Mouse (Mus musculus) left cerebral cortex, postnatal 36 days (tissue): ENCODE results near the gene Dcaf4. TPM values are rescaled to one million over a fixed set of nuclear protein-coding genes. Genes with fewer than 3 reads are reported as not detected.

ENCODE experiments used
- DNase-seq, 2 experiments: peaks; one replicate each; pipeline ENCODE4 v3.0.0; 2021 to 2022; ENCODE audit warnings: low spot score in 2 of 2, mixed read lengths in 1 of 2
- intact Hi-C: fragments of 180-260 bp; cut with DNase I; formaldehyde crosslinking; loops from one replicate; pipeline ENCODE4 v1.15.1; 2025
- total RNA-seq, 2 experiments: library from RNA; stranded (reverse); gene quantifications; 2 replicates each; pipeline ENCODE4 v1.2.3; 2021

Dcaf4 gene
- total RNA-seq, 2 experiments from 2014 or later = 28.7 to 32.3 TPM

DNA sequence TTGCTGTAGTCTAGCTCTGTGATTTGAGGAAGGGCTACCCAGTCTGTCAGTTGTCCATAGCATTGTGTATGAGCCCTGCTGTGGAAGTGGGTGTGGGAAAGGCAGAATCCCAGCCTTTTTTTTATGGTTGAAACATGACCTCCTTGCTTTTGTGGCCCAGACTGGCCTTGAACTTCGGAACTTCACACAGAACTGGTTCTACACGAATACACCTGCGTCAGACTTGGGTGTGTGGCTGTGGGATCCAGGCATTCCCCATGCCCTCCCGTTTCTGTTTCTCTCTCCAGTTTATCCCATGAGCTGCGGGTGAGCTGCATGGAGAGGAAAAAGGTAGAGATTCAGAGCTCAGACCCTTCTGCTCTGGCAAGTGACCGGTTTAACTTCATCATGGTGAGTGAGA lies 11.7 kb downstream of the Dcaf4 start:
- DNase-seq = no peak
- intact Hi-C loops = loop anchor here (5.0 kb wide), 1 partner anchor 50 kb away; no protein-coding TSS in a partner anchor

DNA sequence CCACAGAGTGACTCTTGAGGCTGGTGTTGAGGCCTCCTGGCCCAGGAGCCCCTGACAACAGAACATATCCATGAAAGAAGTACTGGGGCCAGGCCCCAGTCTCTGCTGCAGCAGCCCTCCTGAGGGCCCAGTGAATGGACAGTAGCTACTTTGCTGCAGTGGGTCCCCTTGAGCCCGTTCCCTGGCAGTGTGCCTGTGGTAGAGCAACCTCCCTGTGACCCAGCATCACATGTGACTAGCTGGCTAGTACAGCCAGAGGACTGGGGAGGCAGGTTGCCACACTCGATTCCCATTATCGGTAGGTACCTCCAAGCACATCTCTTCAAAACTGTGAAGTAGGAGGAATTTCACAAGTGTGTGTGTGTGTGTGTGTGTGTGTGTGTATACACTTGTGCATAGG lies 12.7 kb downstream of the Dcaf4 start:
- intact Hi-C loops = loop anchor here (5.0 kb wide), 1 partner anchor 49 kb away; no protein-coding TSS in a partner anchor
- DNase-seq = no peak

DNA sequence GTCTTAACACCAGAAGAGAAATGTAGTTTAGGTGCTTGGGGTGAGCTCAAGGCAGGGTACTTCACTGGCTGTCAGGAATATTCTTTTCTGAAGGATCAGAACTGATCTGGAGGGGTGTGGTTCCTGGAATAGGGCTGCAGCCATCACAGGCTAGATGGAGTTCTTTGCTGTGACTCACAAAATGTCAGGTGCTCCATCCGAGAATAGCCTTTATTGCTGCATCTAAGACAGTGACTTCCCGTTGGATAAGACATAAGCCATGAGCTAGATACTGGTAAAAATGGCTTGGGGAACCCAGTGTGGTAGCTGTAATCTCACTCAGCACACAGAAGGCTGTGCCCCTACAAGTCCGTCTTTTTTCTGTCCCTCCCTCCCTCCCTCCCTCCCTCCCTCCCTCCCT lies 13.9 kb downstream of the Dcaf4 start:
- DNase-seq = no peak
- intact Hi-C loops = loop anchor here (5.0 kb wide), 1 partner anchor 48 kb away; no protein-coding TSS in a partner anchor

DNA sequence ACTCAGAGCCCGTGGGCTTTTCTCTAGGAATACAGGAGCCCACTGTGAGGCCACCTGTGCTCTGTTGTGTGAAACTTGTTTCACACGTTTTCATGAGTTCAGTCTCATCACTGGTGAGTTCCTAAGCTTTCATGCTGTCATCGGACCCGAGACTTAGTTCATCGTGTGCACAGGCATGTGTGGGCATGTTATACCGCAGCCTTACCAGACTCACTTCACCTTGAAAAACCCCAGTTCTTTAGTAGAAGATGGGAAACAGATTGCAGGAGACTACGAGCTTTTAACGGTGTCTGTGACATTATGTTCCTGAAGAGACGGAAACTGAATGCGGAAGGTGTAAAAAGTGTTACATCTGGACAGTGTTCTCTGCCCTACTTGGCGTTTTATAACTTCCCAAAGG lies 15.2 kb downstream of the Dcaf4 start:
- intact Hi-C loops = no loop called here
- DNase-seq = no peak

DNA sequence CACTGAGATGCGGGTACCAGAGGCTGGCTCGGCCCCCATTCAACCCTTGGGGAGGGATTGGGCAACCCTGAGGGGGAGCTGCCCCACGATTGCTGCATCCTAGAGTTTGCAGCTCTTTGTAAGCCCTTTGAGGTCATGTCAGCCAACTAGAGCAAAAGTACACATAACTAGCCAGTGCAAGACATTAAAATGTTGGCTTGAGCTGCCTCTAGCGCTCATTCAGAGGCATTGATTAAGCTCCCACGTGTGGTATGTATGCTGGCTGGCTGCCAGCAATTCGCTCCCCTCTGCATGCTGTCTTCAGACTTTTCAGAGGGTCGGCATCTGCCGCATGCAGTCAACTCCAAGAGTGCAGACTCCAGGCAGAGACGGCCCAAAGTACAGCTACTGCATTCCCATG lies 15.8 kb downstream of the Dcaf4 start:
- no peak for DNase-seq
- intact Hi-C loops = no loop called here

DNA sequence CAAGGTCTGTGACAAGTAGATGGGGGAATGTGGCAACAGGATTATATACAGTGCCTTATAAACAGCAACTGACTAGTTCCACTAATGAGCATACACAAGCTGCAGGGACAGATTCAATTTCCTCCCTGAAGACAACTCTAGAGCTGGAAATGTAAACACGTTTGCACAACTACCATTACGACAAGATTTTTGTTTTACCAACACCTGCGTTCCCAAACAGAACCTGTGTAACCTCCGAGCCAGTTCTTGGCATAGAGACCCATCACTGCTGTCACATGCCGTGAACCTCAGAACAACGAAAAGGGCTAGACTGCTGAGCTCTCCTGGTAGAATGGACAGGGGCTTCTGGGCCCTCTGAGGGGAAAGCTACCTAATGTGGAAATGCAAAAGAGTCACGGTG lies 23.7 kb downstream of the Dcaf4 start:
- DNase-seq = no peak
- intact Hi-C loops = no loop called here

DNA sequence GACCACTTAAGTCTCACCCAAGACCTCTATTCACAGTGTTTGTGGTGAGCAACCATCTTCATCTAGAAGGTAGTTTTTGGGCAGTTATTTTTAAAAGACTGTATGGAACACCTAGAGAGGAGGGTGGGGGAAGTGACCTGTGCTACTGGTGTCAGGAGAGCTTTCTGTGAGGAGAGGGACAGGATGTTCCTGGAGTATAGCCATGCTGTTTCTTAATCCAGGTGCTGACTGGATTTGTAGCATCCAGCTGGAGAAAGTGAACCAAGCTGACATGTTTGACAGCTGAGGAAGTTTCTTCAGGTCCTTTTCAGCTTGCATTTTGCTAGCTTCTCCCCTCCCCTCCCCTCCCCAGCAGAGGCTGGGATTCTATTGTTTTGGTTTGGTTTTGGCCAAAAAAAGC lies 24.5 kb downstream of the Dcaf4 start:
- no peak for DNase-seq
- intact Hi-C loops = no loop called here

DNA sequence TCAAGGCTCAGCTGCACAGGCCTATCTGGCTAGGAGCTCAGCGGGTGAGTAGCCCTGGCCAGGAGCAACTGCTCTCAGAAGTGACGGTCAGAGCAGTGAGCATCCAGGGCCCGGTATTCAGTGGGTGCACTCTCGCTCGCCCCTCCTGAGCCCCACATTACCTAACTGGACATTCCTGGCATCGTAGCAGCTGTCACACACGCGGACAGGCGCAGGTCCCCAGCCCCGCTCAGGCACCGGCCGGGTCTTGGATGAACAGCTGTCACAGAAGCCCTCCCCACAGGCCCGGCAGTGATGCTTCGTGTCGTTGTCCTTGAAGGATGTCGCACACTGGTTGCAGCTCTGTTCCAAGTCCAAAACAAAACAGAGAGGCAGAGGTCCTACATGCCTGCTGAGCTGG lies 31.0 kb downstream of the Dcaf4 start:
- DNase-seq = no peak
- intact Hi-C loops = no loop called here

DNA sequence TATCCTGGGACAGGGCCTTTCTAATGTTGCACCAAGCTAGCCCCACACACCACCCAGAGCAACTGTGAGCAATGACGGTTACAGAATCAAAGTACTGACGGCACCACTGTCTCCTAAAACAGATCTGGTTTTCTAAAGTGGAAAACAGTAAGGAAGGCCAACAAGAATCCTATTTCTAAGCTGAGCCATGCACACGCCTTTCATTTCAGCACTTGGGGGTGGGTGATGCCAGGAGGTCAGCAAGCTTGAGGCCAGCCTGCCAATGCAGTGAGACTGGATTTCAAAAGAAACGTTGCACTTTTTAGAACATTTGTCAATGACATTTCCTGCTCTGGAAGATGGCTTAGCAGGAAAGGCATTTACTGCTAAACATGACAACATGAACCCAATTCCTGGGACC lies 33.5 kb downstream of the Dcaf4 start:
- intact Hi-C loops = no loop called here
- no peak for DNase-seq

DNA sequence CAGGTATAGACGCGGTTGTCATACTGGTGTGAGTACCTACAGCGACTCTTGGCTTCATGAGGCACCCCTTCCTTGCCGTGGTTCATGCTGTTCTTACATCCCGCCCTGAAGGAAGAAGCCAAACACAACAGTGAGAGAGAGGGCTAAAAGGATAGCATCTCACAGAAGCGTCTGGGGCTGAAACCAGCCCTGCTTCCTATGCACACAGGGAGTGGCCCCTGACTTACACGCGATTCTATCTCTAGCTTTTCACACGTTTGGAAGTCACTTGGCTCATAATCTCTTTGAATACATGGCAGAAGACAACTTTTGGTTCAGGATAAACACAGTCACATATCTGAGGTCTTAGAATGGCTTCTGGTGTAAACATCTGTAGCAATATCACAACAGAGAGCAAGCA lies 35.3 kb downstream of the Dcaf4 start:
- DNase-seq = no peak
- intact Hi-C loops = no loop called here

DNA sequence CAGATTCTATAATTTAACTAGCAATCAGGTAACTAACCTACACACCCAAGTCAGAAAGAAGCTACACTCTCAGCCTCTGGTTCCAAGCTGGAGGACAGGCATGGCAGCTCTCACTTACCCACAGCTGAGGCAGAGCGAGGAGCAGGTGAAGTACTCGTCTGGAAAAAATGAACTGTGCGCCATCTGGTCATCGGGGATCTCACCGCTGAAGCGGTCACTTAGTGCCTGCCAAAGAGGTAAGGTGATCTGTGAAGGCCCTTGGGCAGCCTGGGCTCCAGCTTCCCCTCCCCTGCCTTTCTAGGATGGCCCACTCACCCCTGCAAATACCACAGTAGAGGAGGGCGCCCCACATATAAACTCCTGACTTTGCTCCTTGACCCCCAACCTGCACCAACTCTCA lies 38.2 kb downstream of the Dcaf4 start:
- intact Hi-C loops = no loop called here

DNA sequence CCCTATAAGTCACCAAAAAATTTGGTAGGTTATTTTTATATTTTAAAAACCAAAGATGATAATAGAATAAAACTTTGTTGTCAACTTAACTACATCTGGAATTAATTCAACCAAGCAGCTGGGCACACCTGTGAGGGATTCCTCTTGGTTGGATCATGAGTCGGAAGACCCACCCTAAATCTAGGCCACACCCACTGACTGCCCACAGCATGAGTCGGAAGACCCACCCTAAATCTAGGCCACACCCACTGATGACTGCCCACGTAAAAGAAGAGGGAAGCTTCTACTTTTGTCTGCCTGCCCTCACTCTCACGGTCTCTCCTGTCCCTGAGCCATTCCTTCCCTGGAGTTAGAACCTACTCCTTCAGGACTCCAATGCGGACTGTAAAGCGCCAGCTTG lies 39.9 kb downstream of the Dcaf4 start:
- no peak for DNase-seq
- intact Hi-C loops = no loop called here

More for the DNA sequence above, 38.2 kb downstream of the Dcaf4 start:
- no peak for DNase-seq

DNA sequence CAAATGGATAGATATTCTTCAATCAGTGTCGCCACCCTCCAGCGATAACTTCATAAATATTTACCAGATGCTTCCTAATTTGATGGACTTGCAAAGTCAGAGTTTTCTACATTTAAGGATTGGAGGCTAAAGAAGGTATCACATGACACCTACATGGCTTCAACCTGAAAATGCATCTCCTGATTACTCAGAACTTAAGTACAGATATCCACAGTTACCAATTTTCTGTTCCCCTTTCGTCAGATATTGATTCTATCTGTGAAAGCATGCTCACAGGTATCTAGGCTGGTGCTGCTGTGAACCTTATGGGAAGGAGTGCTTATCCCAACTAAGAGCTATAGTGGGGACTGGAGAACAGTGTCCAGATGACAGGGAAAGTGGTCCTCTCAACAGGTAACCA lies 42.3 kb downstream of the Dcaf4 start:
- intact Hi-C loops = no loop called here

DNA sequence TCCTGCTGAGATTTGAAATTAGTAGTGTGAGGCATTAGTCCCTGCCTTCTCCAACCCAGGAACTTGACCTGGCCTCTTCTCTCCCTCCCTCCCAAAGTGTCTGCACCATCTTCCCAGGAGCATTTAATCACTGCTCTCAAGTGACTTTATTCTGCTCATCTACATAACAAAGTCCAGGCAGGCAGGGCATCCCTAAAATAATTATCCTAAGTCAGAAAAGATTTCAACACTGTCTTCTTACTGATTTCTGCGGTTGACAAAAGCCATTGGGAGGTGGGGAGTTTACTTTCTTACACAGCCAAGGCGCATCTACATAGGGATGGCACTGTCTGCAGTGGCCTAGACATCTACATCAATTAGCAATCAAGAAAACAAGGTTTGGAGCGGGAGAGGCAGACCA lies 49.6 kb downstream of the Dcaf4 start:
- intact Hi-C loops = no loop called here

More for the DNA sequence above, 42.3 kb downstream of the Dcaf4 start:
- DNase-seq = no peak

DNA sequence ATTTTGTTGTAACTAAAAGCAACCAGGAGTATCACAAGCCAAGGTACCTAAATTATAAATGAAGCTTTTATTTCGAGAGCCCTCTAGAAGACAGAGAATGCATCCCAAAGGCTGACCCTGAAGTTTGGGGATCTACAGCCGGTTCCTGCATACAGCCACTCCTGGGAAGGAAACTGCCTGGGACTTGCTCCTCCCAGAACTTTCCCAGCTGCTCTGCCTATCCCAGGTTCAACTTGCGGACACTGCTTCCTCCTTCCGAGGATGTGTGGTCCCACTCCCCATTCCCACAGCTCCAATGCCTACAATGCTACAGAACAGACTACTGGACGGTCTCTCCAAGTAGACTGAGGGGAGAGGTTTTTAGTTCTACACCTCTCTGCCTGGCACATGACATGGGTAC lies 52.5 kb downstream of the Dcaf4 start:
- no peak for DNase-seq
- intact Hi-C loops = no loop called here

More for the DNA sequence above, 49.6 kb downstream of the Dcaf4 start:
- no peak for DNase-seq

DNA sequence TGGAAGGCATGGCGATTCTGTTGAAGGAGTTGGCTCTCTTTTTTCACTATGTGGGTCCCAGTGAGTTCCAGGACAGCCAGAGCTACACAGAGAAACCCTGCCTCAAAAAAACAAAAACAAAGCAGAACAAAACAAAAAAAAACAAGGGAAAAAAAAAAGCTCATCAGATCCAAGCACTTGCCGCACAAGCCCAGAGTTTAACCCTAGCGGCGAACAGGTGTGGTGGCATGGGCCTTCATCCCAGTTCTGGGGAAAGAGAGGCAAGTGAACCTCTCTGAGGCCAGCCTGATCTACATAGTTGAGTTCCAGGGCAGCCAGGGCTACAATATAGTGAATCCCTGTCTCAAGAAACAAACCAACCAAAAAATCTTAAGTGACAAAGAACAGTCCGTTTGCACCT lies 57.2 kb downstream of the Dcaf4 start:
- intact Hi-C loops = no loop called here

DNA sequence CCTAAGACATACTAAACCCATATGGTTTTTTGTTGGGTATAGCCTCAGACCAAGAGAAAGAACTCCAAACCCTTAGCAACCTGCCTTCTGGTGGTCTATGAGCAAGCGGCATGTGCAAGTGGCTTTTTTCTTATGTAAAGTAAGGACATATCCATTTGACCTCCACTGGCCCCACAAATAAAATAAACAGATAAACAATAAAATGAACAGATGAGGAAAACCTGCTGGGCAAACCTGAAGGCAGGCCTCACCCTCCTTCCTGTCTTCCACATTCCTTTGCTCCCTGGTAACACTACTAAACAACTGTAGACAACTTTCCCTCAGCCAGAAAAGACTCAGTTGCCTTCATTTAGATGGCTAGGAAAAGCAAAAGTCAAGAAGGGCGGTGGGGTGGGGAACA lies 58.1 kb downstream of the Dcaf4 start:
- intact Hi-C loops = no loop called here
- DNase-seq = no peak

More for the DNA sequence above, 57.2 kb downstream of the Dcaf4 start:
- no peak for DNase-seq

DNA sequence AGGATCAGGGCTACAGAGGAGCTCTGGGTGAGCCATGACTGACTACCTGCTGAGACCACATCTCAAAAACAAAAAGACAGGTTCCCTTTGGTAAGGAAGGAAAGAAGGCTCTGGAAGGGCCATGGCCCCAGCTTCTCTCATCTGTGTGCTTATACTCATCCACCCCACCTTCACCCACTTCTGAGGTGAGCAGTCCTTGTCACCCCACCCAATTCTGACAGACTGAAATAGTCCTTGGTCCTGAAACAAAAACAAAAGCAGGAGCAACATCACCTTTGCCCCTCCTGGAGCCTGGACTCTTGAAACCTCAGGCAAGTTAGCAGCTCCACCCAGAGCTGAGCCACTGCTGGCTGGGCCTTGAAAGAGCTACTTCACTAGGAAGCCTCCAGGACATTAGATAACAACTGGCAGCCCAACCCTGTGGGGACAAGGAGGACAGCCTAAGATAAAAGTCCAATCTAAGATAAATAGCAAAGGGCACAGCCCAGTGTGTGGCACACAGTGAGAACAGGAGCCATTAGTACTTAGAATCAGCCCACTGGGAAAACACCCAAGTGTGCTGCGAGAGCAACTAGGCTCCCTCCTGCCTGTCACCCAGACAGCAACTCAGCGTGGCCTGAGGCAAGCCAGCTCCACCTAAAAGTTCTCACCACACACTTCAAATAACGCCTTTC lies 58.8 kb downstream of the Dcaf4 start:
- intact Hi-C loops = no loop called here

DNA sequence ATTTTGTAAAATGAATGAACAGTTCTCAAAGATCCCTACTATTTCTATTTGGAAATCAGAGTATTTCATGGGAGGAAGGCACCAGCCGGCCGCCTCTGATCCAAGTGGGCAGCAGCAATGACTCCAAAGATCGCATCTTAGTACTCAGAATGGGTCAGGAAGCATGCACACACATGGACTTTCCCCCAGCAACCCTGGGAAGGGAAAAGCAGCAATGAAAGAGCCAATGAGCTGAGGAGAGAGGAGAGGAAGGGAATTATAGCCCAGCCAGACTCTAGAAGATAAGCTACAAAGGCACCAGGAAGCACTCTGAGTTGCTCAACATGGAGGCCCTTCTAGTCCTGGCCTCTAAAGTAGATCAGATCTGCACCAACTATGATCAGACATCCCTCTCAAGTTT lies 60.0 kb downstream of the Dcaf4 start:
- no peak for DNase-seq

More for the DNA sequence above, 58.8 kb downstream of the Dcaf4 start:
- DNase-seq = no peak

DNA sequence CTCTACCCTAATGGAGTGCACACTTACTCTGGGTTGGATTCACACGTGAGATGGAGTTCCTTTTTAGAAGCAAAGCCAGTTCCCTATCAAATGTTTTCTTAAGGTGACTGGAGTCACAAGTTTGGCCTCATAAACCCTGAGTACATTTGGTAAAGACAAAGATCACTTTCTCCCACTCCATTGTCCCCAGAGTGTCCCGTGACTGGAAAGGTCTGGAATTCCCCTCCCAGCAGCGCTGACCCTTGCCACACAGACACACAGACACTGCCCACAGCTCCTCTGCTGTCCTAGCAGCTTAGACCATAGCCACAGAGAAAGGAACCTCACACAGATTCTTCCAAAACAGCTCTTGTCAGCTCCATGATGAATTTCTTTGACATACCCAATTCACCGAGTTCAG lies 61.8 kb downstream of the Dcaf4 start:
- intact Hi-C loops = loop anchor here (5.0 kb wide), 1 partner anchor 50 kb away; no protein-coding TSS in a partner anchor
- DNase-seq = no peak

More for the DNA sequence above, 60.0 kb downstream of the Dcaf4 start:
- intact Hi-C loops = loop anchor here (5.0 kb wide), 1 partner anchor 48 kb away; no protein-coding TSS in a partner anchor

DNA sequence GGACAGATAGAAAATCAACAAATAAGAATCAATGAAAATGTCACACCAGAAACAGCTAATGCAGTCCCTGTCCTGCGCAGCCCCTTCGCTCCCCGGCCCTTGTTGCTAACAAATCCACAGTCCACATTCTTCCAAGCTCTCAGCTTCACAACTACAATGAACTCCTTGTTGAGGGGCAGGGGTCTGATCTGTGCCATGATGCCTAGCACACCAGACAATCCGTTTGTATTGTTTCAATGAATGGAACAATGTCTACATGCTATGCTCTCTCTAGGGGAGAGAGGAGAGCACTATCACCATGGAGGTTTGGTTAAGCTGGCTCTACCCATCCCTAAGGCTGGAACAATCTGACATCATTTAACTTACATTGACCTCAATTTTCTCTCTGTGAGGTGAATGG lies 62.5 kb downstream of the Dcaf4 start:
- intact Hi-C loops = loop anchor here (5.0 kb wide), 1 partner anchor 50 kb away; no protein-coding TSS in a partner anchor

DNA sequence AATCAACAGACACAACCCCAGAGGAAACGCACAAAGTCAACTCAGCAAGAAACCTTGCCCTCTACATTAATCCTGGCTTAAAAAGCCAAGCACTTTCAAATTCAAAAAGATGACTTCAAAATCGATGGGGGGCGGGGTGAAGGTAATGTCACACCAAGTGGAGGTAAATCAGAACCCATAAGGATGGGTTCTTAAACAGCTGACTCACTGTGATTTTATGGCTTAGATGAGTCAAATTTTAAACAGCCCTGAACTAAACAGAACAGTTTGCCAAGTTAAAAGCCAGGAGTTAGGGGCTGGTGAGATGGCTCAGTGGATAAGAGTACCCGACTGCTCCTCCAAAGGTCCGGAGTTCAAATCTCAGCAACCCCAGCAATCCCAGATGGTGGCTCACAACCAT lies 66.4 kb downstream of the Dcaf4 start:
- intact Hi-C loops = no loop called here
- DNase-seq = no peak

More for the DNA sequence above, 62.5 kb downstream of the Dcaf4 start:
- DNase-seq = no peak
